In genomic region chr11:98660517-98660916, GRCm38 (mm10) we compare ENCODE assay signal across 8 mouse cellular contexts. TPM values are rescaled to one million over a fixed set of nuclear protein-coding genes. Genes with fewer than 3 reads are reported as not detected.
DNase-seq lines count a peak whose midpoint lies in the region; ATAC-seq and TF ChIP-seq lines count a peak whose summit lies in the region.

No protein-coding gene starts in this region.

- H3K4me3 ChIP-seq in layer of hippocampus, adult 2 months, result no peak overlapping the region

- peak; percentile 28 for DNase-seq in adrenal gland, adult 2 months
- DNase-seq in adrenal gland, postnatal 25 days, result no peak
- peak; percentile 63 to 74 for DNase-seq in layer of hippocampus, adult 2 months (ENCODE audit: low spot score in 2 of 2)
- DNase-seq in mesoderm, embryonic 11.5 days (ENCODE audit: low read depth, low spot score), result peak; percentile 75
- peak; percentile 64 for DNase-seq in right cerebral cortex, postnatal 4 days

- H3K27ac ChIP-seq in layer of hippocampus, adult 2 months, result no peak overlapping the region

- peak; percentile 86 for TF ChIP-seq CTCF in layer of hippocampus, adult 2 months (conservative IDR thresholded peaks at IDR 0.05)

- peak; percentile 82 for ATAC-seq in CD4-positive, CD25-positive, alpha-beta regulatory T cell, adult 4 months
- peak; percentile 92 for ATAC-seq in common myeloid progenitor, adult 5-6 weeks (replicated peaks; ENCODE audit: low read depth, poor library complexity, severe bottlenecking)
- peak; percentile 82 to 88 for ATAC-seq in hematopoietic stem cell, adult 5-6 weeks (replicated peaks in 1 of 2; ENCODE audit: insufficient read depth in 1 of 2, low FRiP score in 2 of 2, low TSS enrichment in 1 of 2, low read depth in 1 of 2, poor library complexity in 2 of 2, severe bottlenecking in 2 of 2)

RNA-seq across cellular contexts. Expression of gene Gsdma, which starts 3.6 kb away (rescaled TPM):
- not detected for total RNA-seq in adrenal gland, adult 2 months (2021)
- not detected in 2 replicates for polyA plus RNA-seq in adrenal gland, adult 2 months (2012; rRNA removed)
- total RNA-seq in adrenal gland, postnatal 25 days (2021), result not detected in 2 replicates
- polyA plus RNA-seq in CD4-positive, CD25-positive, alpha-beta regulatory T cell, adult 4 months (2017; shearing (Covaris generic)), result under 1 TPM in 1 of 2 experiments, not detected in 1; 0.12 TPM
- total RNA-seq in common myeloid progenitor, adult 5-6 weeks (2017), result 0.05 TPM in 1 of 2 replicates, not detected in the other
- not detected in 2 replicates for total RNA-seq in hematopoietic stem cell, adult 5-6 weeks (2017)
- not detected for total RNA-seq in layer of hippocampus, adult 2 months (2021)

RNA-seq across cellular contexts. Expression of gene Gsdma2, which starts 14.0 kb away (rescaled TPM):
- total RNA-seq in adrenal gland, adult 2 months (2021), result under 1 TPM; 0.35 to 0.69 TPM
- 0.12 TPM in 2 replicates for polyA plus RNA-seq in adrenal gland, adult 2 months (2012; rRNA removed)
- 0.88 and 1.8 TPM in 2 replicates for total RNA-seq in adrenal gland, postnatal 25 days (2021)
- polyA plus RNA-seq in CD4-positive, CD25-positive, alpha-beta regulatory T cell, adult 4 months (2017; shearing (Covaris generic)), result not detected
- not detected in 2 replicates for total RNA-seq in common myeloid progenitor, adult 5-6 weeks (2017)
- not detected in 2 replicates for total RNA-seq in hematopoietic stem cell, adult 5-6 weeks (2017)
- not detected for total RNA-seq in layer of hippocampus, adult 2 months (2021)

RNA-seq across cellular contexts. Expression of gene Psmd3, which starts 21.8 kb away (rescaled TPM):
- total RNA-seq in adrenal gland, adult 2 months (2021), result 100 to 1,000 TPM; 128 to 130 TPM
- polyA plus RNA-seq in adrenal gland, adult 2 months (2012; rRNA removed), result 177 and 195 TPM in 2 replicates
- total RNA-seq in adrenal gland, postnatal 25 days (2021), result 134 and 138 TPM in 2 replicates
- 10 to 100 TPM; 13.8 to 17.5 TPM for polyA plus RNA-seq in CD4-positive, CD25-positive, alpha-beta regulatory T cell, adult 4 months (2017; shearing (Covaris generic))
- 53.7 and 88.9 TPM in 2 replicates for total RNA-seq in common myeloid progenitor, adult 5-6 weeks (2017)
- 50.2 and 59.3 TPM in 2 replicates for total RNA-seq in hematopoietic stem cell, adult 5-6 weeks (2017)
- total RNA-seq in layer of hippocampus, adult 2 months (2021), result 100 to 1,000 TPM; 123 to 125 TPM

RNA-seq across cellular contexts. Expression of gene Gsdma3, which starts 34.4 kb away (rescaled TPM):
- total RNA-seq in adrenal gland, adult 2 months (2021), result 10 to 100 TPM in 1 of 2 experiments, 1 to 10 TPM in 1; 4.7 to 19.4 TPM
- not detected in 2 replicates for polyA plus RNA-seq in adrenal gland, adult 2 months (2012; rRNA removed)
- total RNA-seq in adrenal gland, postnatal 25 days (2021), result 25.1 and 29.1 TPM in 2 replicates
- under 1 TPM in 1 of 2 experiments, not detected in 1; 0.20 TPM for polyA plus RNA-seq in CD4-positive, CD25-positive, alpha-beta regulatory T cell, adult 4 months (2017; shearing (Covaris generic))
- not detected in 2 replicates for total RNA-seq in common myeloid progenitor, adult 5-6 weeks (2017)
- total RNA-seq in hematopoietic stem cell, adult 5-6 weeks (2017), result not detected in 2 replicates
- not detected for total RNA-seq in layer of hippocampus, adult 2 months (2021)

RNA-seq across cellular contexts. Expression of gene Gm12355, which starts 35.1 kb away (rescaled TPM):
- 10 to 100 TPM in 1 of 2 experiments, 1 to 10 TPM in 1; 6.3 to 15.3 TPM for total RNA-seq in adrenal gland, adult 2 months (2021)
- not detected in 2 replicates for polyA plus RNA-seq in adrenal gland, adult 2 months (2012; rRNA removed)
- total RNA-seq in adrenal gland, postnatal 25 days (2021), result 7.6 and 13.5 TPM in 2 replicates
- 1 to 10 TPM; 1.0 to 9.6 TPM for polyA plus RNA-seq in CD4-positive, CD25-positive, alpha-beta regulatory T cell, adult 4 months (2017; shearing (Covaris generic))
- total RNA-seq in common myeloid progenitor, adult 5-6 weeks (2017), result 5.8 and 9.3 TPM in 2 replicates
- 0.69 and 4.6 TPM in 2 replicates for total RNA-seq in hematopoietic stem cell, adult 5-6 weeks (2017)
- total RNA-seq in layer of hippocampus, adult 2 months (2021), result 10 to 100 TPM; 11.4 to 11.5 TPM
